Mouse (Mus musculus) thymus, postnatal 14 days (tissue): Measurements from ENCODE around the gene Ubl4b.

Source experiments
- DNase-seq: peaks from one replicate; pipeline ENCODE4 v3.0.0; 2021

Ubl4b gene

DNA sequence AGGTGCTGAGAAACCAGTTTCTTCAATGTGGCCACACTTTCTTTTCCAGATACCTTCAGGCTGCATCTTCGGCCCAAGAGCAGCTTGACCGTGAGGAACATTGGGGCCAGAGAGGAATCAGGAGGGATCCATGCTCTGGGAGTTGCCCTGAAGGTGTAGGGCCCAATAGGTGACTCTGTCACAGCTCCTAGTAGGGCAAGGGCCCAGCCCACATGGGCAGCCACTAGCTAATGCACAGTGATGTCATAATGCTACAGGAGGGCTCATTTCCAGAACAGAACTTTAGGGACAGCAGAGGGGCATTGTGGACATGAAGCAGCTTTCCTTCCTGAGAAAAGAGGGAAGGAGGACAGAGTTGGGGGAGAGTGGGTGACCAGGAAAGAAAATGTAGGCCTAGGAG lies at the start of gene Ubl4b:
Gene Ubl4b (minus strand): TSS at position 232 of the 400 bp plus-strand sequence.
- no peak for DNase-seq

DNA sequence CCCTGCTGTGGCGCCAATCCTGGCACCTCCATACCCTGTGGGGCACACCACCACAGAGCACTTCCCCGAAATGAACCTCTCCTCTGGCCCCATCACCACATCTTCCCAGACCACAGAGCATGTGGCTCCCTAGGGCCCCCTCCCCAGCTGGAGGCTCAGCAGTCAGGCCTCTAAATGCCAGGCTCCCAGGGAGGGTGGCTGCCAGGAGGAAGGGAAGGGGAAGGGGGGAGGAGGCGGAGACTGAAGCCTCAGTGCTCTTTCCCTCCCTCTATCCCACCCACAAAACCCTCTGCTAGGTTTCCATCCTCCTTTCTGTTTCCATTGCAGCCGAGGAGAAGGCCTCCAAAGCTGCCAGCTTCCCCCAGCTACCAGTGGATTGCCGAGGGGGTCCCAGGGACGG lies 45.3 kb upstream of the Ubl4b start:
- no peak for DNase-seq

DNA sequence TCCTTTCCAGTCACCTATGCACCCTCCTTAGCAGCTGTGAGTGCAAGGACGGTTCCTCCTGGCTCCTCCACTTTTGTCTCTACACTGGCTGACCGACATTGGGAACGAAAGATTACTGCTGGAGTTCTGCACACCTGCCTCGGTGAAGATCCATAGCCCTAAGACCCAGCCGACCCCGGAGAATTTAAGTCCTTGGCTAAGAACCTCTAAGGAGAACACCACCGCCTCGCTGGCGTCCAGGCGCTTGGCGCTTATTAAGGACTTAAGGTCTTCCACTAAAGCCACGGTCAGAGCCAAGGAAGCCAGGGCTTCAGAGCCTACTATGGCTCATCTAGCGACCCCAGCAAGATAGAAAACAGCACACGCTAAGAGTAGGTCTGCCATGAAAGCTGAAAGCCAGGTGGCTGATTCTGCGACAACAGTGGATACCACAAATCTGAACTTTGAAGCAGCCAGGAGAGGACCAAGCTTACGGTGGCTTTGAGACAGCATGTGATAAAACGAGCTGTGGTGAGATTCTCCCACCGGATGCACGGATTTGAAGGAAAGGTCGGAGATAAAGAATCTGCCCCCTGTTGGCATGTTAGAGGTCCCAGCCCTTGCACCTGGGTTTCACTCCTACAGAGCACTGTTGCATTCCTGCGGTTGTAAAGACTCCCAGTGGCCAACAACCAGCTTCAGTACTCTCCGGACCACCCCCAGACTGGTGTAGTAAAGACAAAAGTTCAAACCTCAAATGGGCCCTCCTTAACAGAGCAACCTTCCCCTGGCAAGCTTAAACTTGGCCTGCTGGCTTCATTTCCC lies 42.9 kb upstream of the Ubl4b start:
- no peak for DNase-seq

DNA sequence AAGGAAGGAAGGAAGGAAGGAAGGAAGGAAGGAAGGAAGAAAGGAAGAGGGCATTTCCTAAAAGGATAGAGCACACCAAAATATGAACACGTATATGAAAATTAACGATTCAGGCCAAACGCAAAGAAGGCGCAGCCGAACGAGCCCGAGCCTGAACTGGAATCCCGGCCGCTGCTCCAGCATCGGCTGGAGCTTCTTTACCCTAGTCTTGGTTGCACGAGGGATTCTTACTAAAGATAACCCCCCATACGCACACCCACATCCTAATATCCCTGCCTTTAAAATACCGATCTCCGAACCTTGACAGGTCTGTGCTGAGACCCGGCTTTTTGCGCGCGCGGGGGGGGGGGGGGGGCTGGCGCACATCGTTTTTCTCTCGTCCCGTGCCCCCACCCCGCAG lies 42.3 kb upstream of the Ubl4b start:
- no peak for DNase-seq

DNA sequence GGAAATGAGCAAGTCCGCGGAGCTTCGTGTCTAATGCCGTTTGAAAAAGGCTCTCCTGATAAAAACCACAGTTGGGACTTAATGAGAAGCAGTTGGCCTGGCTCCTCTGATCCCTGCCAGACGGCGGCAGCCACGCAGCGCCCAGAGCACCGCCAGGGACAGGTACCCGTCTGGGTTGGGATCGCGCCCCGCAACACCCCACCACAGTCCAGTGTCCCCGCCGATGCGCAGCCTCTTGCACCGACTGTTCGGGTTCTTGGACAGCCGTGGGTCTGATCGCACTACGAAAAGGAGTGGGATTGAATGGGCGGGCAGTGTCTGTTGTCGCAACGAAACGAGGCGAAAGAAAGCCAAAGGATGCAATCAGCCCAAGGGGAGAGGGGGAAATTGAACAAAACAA lies 41.7 kb upstream of the Ubl4b start:
- no peak for DNase-seq

DNA sequence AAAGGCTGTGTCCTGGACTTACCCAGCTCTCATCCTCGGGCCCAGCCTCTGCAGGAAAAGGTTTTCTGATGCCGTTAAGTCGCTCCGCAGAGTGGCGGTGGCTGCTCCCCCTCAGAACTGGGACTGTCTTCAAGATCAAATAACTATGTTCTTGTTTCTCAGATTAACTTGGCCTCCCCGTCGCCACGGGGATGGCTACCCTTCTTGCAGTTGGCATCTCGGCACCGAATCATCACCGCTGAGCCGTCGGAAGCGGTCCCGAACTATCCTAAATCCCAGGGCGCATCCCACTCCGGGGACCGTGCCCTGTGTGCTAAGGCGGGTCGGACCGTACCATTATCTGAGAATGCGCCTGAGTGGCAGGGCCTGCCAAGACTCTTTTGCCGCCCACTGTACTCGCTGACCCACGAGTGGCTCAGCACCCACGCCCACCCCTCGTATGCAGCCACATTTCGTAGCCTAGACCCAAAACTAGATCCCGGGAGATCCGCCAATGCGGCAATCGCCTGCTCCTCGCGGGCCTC lies 41.1 kb upstream of the Ubl4b start:
- DNase-seq: no peak

DNA sequence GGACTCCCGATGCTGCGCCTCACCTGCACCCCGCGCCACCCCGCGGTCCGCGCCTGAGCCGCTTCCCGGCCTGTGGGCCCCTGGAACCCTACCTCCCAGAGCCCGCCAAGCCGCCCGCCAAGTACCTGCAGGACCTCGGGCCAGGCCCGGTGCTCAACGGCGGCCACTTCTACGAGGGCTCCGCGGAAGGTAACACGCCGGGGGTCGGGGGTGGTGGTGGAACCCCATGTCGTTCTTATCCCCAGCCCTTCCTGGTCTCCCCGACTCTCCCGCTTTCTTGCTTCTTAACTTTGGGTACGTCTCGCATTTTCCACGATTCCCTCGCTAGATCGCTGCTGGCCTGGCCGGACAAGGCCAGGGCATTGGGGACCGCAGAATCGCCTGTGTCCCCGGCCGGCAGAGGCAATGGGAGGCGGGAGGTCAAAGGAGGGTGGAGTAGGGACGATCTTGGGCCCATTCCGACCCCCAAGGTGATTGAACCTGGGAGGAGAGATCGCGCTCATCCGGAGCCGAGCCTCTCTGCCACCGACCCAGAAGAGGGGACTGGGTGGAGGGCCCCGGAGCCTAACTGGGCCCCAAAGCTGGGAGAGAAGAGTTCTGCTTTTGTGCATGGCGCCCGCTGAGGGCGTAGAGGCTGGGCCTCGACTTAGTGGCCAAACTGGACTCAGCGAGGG lies 40.5 kb upstream of the Ubl4b start:
- no peak for DNase-seq

DNA sequence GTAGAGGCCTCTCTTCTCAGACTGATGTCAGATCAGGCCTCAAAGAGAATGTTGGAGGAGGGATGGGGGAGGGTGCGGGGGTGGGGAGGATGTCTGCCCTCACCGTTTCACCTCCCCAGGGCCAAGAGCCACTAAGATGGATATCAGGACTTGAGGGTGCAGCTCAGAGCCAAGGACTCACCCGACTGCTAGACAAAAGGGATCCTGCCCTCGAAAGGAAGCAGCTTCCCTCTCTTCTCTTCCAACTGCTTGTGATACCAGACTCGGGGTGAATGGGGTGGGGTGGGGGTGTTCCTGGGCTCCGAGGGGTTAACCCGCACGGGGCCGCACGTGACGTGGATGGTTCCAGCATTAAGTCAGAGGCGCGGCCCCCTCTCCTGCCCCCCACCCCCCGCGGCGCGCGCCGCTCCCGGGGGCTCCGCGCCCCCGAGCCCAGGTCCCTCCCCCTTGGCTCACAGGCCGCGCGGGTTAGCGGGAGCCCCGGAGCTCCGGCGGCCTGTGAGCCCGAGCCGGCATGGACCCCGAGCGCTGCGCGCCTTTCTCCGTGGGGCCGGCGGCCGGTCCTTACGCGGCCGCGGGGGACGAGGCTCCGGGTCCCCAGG lies 39.9 kb upstream of the Ubl4b start, which contains the start of gene Alx3:
Gene Alx3 (plus strand): TSS at position 370 of the 602 bp plus-strand sequence.
- DNase-seq: no peak

DNA sequence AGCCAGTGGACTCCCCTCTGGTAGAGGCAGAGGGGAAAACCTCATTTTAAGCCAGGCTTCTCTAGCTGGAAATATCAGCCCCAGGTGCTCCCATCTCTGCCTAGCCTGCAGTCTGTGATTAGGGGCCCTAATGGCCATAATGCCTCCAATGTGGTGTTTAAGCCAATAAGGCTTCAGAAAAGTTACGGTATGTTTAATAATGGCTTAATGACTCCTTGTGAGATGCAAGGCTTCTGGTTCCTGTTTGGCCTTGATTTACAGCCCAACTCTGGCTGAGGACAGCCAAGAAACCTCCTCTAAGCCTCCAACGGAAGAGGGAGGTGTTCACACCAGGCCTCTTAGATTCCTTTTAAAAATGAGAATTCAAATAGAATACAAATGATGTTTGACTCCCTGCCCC lies 38.8 kb upstream of the Ubl4b start:
- DNase-seq: no peak

DNA sequence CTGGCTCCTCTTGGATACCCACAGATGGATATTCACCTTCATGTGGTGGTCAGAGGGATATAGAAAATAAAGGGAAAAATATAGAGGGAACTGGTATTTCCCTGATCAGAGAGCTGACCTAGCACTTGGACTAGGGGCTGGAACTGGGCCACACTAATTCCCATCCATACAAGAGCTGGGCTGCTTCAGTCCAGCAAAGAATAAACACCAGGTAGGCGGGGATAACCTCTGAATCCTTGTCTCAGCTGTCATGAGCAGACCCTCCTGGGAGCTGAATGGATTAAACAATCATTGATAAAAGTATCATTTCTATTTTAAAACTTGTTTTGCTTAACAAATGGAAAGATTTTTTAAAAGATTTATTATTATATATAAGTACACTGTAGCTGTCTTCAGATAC lies 36.7 kb upstream of the Ubl4b start:
- DNase-seq: no peak

DNA sequence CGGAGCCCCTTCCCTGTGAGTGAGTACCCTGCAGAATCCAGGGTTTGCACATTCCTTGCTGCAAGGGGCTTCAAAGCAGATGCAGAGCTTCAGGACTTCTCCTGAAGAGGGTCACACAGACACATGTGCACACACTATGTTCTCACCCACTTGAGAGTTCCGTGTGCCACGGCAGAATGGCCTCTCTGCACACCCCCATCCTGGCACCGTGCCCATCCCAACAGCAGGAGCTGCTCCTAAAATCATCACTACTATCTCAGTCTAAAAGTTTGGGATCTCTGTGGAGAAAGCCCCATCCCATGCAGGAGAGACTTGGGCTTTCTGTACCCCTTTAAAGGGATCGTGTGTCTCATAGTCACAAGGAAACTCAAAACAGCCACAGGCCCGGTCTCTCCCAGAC lies 31.6 kb upstream of the Ubl4b start:
- DNase-seq: no peak

DNA sequence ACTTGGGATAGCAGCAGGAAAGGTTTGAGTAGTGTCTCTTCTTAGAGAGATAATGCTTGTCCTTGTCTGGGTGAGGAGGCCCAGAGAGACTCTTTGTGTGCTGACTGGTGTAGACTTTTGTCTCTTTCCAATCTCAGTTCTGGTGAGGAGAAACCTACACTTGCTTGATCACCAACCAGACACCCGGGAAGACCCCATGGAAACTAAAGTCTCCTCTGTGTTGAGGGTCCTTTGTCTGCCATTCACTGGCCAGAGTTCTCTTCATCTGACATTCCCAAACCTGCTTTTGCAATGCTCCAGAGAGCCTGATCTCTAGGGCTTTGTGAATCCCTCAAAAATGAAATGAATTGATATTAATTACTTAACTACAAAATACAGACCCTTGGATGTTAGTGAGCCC lies 29.0 kb upstream of the Ubl4b start:
- no peak for DNase-seq

DNA sequence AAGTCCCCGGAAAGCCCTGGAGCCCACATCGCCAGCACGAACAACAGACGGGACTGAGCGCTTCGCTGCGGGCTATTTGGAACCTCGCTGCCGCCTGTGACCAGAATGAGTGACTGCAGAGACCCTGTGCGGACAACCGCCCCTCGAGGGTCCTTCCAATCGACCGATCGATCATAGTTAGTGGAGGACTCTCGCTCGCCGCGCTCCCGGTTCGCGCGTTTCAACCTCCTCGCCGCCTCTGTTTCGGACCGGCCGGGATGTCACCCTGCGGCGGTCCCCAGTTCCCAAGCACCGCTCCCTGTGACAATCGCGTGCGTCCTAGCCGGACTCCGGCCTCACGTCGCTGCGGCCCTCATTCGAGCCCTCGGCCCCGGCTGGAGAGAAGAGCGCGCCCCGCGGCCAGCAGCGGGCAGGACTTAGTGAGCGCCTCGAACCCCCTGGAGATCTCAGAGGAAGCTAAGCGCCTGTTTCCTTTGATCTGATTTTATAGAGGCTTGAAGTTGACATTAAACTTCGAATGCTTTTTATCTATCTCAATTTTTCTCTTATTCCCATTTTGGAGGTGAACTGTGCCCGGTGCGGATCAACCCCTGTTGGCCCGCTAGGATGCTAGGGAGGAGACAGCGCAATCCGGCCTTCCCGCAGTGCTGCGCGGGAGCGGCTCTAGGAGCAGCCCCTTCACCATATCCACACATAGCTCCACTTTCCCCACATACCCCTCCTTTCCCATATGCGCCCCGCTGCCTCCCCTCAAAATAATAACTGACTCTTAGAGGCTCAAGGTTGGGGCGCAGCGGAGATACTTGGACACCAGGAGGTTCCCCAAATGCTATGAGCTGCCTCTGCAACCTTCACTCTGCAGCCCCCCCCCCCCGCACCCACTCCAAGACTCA lies 28.2 kb upstream of the Ubl4b start:
- DNase-seq: no peak

DNA sequence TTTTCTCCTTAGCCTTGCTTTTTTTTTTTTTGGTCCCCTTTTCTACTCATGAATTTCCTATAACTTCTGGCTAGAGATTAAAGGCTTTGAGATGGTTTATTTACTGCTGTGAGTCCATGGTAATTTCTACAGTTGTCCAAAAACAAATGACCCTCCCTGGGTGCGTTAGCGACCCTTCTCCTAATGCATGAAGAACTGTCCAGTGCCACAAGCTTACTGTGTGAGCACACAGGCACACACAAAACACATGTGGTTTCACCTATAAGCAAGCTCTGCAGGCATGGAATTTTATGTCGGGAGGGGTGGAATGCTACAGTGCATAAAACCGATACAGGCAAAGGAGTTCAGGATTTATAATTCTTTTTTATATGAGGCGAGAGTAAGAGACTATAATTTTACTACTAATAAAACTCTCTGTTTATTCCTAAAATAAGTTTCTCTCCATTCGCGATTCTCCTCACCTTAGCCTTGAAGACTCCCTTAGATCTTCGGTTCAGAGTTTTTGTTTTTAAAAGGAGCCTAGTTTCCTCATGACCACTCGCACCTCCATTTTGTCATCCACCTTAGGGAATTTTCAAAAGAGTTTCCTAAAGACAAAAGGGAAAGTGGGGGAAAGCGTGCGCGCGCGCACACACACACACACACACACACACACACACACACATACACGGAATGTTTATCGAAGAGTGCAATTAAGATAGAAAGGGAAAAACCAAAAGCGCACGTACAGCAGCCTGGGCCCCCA lies 27.4 kb upstream of the Ubl4b start:
- DNase-seq: no peak

DNA sequence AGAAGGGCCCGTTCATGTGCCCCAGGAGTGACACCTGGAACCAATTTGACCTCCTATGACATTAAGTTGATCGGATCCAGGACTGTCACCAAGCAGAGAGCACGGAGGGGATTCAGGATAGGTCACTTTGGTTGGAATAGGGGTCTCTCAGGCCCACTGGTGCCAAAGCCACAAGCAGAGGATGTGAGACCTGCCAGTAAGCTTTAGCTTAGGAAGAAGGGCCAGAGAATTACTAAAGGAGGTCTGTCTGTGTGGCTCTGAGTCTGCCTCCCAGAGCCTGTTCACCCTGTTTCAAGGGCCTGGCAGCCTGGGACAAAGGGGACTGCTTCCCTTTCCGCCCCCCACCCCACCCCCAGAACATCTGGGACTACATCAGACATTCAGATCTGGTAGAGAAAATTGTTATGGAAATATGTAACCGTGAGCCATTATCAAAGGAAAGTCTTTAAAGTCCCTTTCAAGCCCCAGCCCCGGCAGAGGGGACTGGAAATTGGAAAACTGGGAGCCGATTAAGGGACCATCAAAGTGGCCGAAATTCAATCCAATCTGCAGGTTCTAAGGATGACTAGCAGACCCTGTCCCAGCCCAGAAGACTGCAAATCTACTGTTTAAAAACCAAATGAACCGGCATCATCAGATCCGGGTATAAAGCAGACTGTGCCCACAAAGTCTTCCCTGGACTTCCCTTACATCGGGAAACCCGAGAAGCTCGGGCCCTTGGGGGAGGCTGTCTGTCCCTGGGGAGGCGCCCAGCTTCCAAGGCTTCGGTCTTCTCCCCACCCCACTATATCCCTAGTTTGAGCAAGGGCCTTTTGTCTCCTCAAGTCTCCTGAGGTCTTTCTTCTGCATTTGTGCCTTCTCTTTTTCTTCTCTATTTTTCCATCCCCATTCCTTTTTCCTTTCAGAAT lies 26.5 kb upstream of the Ubl4b start:
- DNase-seq: no peak

DNA sequence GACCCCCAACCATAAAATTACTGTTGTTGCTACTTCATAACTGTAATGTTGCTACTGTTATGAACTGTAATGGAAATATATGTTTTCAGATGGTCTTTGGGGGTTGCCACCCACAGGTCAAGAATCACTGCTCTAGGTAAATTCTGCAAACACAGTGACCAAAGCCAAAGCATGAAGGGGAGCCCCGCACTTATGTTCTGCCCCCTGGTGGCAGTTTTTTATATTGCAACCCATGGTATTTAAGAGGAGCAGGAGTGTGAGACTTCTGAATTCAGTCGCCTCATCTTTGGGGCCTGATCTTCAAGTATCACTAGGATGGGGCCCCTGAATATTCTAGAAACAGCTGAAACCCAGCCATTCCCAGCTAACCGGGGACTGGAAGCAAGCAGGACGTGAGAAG lies 24.6 kb upstream of the Ubl4b start:
- DNase-seq: peak; percentile 62

DNA sequence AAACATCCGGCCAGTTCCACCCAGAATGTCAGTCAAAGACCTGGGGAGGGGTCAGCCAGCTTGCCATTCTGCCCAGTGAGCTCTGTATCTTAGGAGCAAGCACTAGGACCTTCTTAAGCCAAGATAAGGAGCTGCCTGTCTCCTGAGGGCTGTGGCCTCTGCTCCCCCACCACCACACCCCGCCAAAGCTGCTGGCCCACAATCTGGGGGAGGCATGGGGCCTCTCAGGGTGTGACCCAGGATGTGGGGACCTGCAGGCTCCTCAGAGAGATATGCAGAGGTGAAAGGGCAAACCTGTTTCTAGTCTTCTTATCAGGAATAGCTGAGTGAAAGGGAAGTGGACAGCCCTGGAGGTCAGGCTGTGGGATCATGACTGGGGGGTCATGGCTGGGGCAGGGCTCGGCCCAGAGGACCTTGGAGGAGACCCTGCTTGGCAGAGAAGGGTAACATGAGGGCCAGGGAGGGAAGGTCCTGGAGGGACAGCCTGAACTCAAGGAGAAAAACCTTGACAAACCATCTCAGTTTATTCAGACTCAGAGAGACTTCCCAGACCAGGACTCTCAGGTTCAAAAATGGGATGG lies 23.0 kb upstream of the Ubl4b start:
- DNase-seq: no peak

DNA sequence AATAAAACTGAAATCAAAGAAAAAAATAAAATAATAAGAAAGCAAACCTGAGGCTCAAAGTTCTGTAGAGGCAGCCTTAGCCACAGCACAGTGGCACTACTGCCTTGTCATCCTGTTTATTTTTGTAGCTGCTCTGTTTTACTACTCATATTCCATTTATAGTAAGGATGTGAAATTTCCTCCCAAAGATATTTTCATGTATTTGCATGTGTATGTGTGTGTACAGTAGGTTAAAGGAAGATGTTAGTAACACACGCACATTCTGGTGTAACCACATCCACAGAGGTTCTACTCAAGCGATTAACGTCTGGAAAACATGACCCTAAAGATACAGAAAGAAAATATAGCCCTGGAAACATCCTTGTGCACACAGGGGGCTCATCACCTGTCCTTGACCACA lies 21.9 kb upstream of the Ubl4b start:
- DNase-seq: no peak

DNA sequence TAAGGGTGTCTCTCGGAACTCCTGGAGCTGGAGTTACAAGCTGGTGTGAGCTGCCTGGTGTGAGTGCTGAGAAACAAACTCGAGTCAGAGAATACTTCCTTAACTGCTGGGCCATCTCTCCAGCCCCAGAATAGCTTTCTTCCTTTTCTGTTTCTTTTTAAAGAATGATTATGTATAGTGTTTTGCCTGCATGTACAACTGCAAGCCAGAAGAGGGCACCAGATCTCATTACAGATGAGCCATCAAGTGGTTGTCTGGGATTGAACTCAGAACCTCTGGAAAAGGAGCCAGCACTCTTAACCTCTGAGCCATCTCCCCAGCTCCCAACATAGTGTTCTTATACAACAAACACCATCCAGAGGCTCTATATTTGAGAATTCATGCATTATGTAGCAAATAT lies 16.3 kb upstream of the Ubl4b start:
- no peak for DNase-seq

DNA sequence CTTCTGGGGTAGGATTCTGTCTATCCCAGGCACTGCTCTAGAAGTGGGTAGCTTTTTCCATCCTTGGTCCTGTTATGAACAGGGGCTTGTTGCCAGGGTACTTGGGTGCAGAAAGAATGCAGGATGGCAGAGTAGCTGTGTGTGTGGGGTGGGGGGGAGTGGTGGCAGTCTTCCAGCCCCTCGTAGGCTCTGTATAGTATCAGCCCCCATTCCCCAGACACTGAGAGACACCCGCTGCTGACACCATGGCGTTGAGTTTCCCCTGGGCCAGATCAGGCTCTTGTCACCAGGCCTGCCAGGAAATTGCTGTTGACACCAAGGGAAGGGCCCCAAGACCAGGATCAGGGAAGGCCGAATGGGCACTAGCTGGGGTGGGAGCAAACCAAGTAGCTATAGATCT lies 13.8 kb upstream of the Ubl4b start:
- DNase-seq: no peak

DNA sequence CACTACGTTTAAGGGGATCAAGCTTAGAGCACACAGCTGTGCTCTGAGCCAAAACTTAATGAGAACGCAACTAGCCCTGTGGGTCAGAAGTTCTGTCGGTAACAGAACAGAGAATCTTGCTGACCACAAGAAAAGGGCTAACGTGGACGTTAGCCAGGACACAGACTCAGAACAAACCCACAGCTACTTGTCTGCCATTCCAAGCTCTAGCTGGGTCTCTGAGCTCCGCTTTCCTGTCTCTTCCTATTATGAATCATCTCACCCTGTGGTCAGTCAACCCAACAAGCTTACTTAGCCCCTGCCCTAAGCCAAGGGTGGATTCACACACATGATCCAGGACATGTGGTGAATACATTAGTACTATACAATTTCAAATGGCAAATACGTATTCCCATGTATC lies 12.9 kb upstream of the Ubl4b start:
- DNase-seq: no peak
